Mouse (Mus musculus): ENCODE measurements at regions not wholly inside any gene's neighbourhood (a gene's known extent, or its start where the extent isn't known, plus 50 kb on each side); places are given as distances from the start of the nearest gene placed in this dataset.

DNA sequence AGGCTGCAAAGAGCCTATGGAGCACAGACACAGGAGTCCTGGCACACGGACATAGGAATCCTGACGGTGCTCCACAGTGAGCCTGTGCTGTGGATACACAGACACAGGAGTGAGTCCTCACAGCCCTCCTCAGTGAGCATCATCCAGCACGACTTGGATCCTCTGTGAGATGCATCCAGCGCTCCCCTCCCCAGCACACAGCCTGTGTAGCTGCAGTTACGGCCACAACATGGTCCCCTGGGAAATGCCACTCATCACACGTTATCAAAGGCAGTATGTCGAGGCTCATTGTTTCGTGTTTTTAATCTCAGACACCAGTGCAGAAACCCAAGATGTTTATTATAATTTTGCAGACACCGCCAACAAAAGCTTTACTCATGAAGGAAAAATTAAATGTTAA, 87.1 kb upstream of the Topaz1 start:
- TF ChIP-seq CTCF (IDR thresholded peaks at IDR 0.05; ENCODE audit: borderline replicate concordance, extremely low read depth, insufficient read depth, insufficient read length) (no peak), POLR2A (IDR thresholded peaks at IDR 0.05; ENCODE audit: borderline replicate concordance, extremely low read depth, insufficient read depth, insufficient read length, poor library complexity, severe bottlenecking) (no peak)
